Comparison of ENCODE assay signal across 1 mouse cellular context in the genomic region with DNA sequence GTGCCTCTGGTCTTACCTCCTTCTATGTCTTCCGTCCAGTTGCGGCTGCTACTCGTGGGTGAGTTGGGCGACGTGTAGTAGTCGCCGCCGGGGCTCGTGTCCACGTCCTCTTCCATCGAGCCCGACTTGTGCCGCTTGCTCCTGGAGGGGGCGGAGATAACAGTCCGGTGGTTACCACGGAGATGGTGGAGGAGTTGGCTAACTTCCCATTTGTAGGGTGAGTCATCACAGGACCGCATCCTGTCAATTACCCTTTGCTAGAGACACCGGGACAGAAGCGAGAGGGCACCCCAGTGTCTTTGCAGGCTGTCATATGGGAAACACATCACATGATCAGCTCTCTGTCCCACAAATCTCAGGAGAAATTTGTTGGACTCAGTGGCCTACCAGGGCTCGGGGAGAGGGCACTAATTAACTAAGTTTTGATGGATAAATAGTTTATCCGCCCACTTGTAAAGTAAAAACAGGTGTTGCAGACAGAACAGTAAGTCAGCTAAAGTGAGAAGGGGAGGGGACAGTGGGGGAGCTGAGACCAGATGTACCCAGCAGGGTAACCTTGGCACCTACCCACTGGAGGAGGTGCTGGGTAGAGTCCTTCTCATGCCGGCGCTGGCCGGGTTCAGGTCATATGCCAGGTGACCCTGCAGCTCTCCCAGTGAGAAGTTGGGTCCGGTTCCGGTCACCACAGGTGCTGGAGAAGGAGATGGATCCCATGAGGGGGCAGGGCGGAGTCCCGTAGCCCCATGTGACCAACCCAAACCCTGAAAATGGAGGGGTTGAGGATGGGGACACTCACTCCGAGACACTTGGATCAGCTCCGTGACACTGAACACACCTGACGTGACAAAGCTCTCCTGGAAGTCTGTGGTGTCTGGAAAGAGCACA.
TF ChIP-seq lines count a peak whose summit lies in the region.

No protein-coding gene starts in this region.

TF ChIP-seq in ES-E14, 5 proteins besides CTCF, POLR2A, EP300 and RAD21:
- TF ChIP-seq MAFK (IDR thresholded peaks at IDR 0.05; ENCODE audit: insufficient read depth, low read depth, low read length) (no peak), CHD2 (IDR thresholded peaks at IDR 0.05; ENCODE audit: low read depth, low read length) (no peak), ZC3H11A (IDR thresholded peaks at IDR 0.05; ENCODE audit: borderline replicate concordance, low read depth, low read length) (no peak), HCFC1 (IDR thresholded peaks at IDR 0.05; ENCODE audit: borderline replicate concordance, insufficient read depth, low read length) (no peak), ZNF384 (IDR thresholded peaks at IDR 0.05; ENCODE audit: low read depth, low read length) (no peak)
